Mouse (Mus musculus): Measurements from ENCODE around the gene Trip4.

DNA sequence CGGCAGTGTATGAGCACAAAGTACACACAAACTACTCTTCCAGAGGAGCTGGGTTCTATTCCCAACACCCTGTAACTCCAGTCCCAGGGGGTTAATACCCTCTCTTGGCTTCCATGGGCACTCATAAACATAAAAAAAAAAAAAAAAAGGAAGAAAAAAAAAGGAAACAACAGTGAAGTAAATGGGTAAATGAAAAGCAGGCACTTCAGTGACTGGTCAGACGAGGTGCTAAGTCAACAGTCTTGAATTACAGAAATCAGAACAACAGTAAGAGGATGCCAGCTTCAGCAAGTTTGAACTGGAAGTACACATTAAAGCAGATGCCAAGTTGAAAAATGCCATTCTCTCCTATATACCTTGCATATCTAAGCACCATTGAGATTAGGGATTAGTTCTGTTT, 88.3 kb downstream of the Trip4 start:
- TF ChIP-seq POLR2A (IDR thresholded peaks at IDR 0.05; ENCODE audit: insufficient read depth, low read depth, low read length) (no peak), CTCF (IDR thresholded peaks at IDR 0.05; ENCODE audit: insufficient read depth, low read depth, low read length) (no peak)

Measured in olfactory bulb, adult 2 months (tissue).